Mouse (Mus musculus) thymus, adult 2 months (tissue): ENCODE results near the gene Gm3404. TPM values are rescaled to one million over a fixed set of nuclear protein-coding genes. Genes with fewer than 3 reads are reported as not detected.
A peak's percentile ranks its signal among the peaks of the same experiment; 100 is the strongest.
"Not testable (repeated sequence)": the region's sequence is repeated elsewhere in the genome, so short reads cannot be mapped to it uniquely, and the experiment has no call there.

Source experiments
- DNase-seq: peaks from one replicate; pipeline ENCODE4 v3.0.0; 2021
- H3K27ac ChIP-seq: fragments of 200-500 bp; 2 replicates; pipeline ENCODE4 v1.5.1; 2012; ENCODE audit warnings: low read length, control low read depth; ENCODE audit not compliant: control insufficient read depth, insufficient read depth
- H3K27me3 ChIP-seq: fragments of 200-500 bp; 2 replicates; pipeline ENCODE4 v1.6.1; 2012; ENCODE audit warnings: mild to moderate bottlenecking, low read length, moderate library complexity, mixed read lengths; ENCODE audit not compliant: control insufficient read depth, insufficient read depth
- H3K36me3 ChIP-seq: fragments of 200-500 bp; 2 replicates; pipeline ENCODE4 v1.6.1; 2012; ENCODE audit warnings: mild to moderate bottlenecking, low read length, moderate library complexity; ENCODE audit not compliant: control insufficient read depth, insufficient read depth
- H3K4me1 ChIP-seq: fragments of 200-500 bp; replicated peaks from 2 replicates; pipeline ENCODE4 v1.6.1; 2012; ENCODE audit warnings: low read length; ENCODE audit not compliant: control insufficient read depth, insufficient read depth
- H3K4me3 ChIP-seq: fragments of 200-500 bp; 2 replicates; pipeline ENCODE4 v1.5.1; 2012; ENCODE audit warnings: mild to moderate bottlenecking, low read length, control low read depth, moderate library complexity; ENCODE audit not compliant: control insufficient read depth, insufficient read depth
- CTCF ChIP-seq: fragments of 200-500 bp; IDR thresholded peaks from 2 replicates; pipeline ENCODE4 v1.5.1; 2012; ENCODE audit warnings: mild to moderate bottlenecking, control low read depth, low read length, moderate library complexity, borderline replicate concordance; ENCODE audit not compliant: control insufficient read depth, poor library complexity, insufficient read depth; ENCODE audit errors: extremely low read depth
- POLR2A ChIP-seq: fragments of 200-500 bp; IDR thresholded peaks from 2 replicates; pipeline ENCODE4 v1.6.1; 2012; ENCODE audit warnings: mild to moderate bottlenecking, low read length, control low read depth, moderate library complexity; ENCODE audit not compliant: control insufficient read depth, poor library complexity, insufficient read depth; ENCODE audit errors: extremely low read depth
- WGBS: fragments of 180-500 bp; shearing (Covaris S2); methylation state at CpG from one replicate; pipeline ENCODE4 v1.1.7; 2018; 5-methylcytosine and 5-hydroxymethylcytosine counted together
- polyA plus RNA-seq: library from polyadenylated mRNA; depleted of rRNA; stranded (reverse); fragments of >200 nt; gene quantifications from 2 replicates; pipeline ENCODE4 v1.2.3, GENCODE M21; 2012; rRNA removed

Gene Gm3404
- polyA plus RNA-seq, 1 experiment = not detected

GRCm38 (mm10) chr5:146564259-146564658 is 38.7 kb downstream of the Gm3404 start:
- Histone ChIP-seq H3K4me3 (no peak overlapping the region), H3K27me3 (no peaks in the 10 kb centered on the region), H3K4me1 (no peaks in the 10 kb centered on the region), H3K27ac (no peak overlapping the region), H3K36me3 (no peaks in the 10 kb centered on the region)
- no peak for DNase-seq
- 77% methylated on average over 1 of the region's 1 CpGs for WGBS
- TF ChIP-seq CTCF = no peak

DNA sequence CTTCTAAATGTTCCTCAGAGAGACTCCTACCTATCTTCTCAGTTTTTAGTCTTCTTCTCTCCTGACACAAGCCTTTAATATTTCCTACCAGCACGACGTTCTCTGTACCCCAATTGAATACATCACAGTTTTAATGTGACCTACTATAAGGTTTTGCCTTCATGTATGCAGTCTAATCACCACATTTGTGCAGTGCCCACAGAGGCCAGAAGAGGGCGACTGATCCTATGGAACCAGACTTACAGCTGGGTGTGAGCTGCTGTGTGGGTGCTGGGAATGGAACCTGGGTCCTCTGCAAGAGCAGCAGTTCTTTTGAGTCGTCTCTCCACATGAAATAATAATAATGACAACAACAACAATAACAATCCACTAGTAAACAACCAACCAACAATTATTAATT is 41.5 kb downstream of the Gm3404 start:
- peak; percentile 46 for DNase-seq
- Histone ChIP-seq H3K4me3 (no peak overlapping the region), H3K27ac (no peak overlapping the region), H3K36me3 (no peaks in the 10 kb centered on the region), H3K27me3 (no peaks in the 10 kb centered on the region), H3K4me1 (no peaks in the 10 kb centered on the region)
- TF ChIP-seq POLR2A (no peak), CTCF (no peak; the same call in 1 of the 2 replicates)
- 63% methylated on average over 4 of the region's 4 CpGs for WGBS

GRCm38 (mm10) chr5:146570179-146570578 is 44.6 kb downstream of the Gm3404 start:
- not testable (repeated sequence) for DNase-seq, H3K4me3 ChIP-seq, H3K27me3 ChIP-seq, H3K4me1 ChIP-seq, H3K36me3 ChIP-seq, H3K27ac ChIP-seq
- WGBS = 67% methylated on average over 6 of the region's 6 CpGs

DNA sequence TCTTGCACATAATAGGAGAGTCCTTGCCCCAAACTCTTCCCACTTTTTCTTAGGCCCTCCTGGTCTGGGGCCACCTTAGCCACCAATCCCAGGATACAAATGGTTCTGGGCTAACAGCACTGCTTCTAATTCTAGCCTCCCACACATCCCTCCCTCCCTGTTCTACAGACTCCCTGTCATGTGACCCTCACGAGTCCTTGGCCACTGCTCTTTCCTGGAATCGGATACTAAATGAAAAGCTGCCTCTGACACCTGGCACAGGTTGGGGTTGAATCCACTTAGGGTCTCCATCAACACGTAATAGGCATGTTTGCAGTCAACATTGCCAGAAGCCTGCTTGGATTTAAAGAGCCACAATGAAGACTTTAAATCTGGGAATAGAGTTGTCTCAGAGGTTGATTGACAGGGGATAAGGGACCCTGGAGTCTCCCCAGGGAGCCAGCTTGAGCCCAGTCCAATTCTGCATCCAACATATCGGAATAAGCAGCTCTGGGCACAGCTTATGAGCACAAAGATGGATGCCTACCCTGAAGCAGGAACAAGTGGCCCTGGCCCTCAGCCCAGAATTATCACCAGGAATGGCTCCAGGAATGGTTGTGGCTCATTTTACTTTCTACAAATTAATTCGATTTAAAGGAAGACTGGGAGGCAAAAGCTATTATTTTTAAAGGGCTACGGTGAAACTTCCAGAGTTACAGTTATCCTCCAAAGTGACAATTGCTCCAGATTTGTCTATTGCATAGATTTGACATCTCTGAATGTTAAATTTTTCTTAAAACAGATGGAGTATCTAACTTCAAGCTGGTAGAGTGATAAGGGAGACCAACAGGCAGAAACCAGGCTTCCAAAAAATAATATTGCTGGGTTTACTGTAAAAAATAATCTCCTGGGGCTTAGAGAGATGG is 46.5 kb downstream of the Gm3404 start:
- not testable (repeated sequence) for H3K4me3 ChIP-seq, H3K36me3 ChIP-seq, DNase-seq, H3K27ac ChIP-seq, H3K4me1 ChIP-seq, H3K27me3 ChIP-seq
- WGBS = 85% methylated on average over 6 of the region's 6 CpGs

- not testable (repeated sequence) for H3K27me3 ChIP-seq, H3K27ac ChIP-seq, H3K36me3 ChIP-seq, DNase-seq, H3K4me1 ChIP-seq, H3K4me3 ChIP-seq
- WGBS = 97% methylated on average over 4 of the region's 4 CpGs
Measured at GRCm38 (mm10) chr5:146572735-146573042, 47.1 kb downstream of the Gm3404 start.

DNA sequence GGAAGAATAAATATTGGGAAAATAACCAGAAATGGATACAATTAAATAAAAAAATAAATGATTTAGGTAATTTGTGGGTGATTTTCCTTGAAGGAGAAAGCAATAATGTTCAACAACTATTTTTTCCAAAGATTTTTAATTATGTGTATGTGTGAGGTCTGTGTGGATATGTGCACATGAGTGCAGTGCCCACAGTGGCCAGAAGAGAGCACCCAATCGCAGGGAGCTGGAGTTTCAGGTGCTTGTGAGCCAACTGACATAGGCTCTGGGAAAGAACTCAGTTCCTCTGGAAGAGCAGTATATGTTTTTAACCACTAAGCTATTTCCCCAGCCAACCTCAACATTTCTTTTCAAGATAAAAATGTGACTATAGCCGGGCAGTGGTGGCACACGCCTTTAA is 51.1 kb downstream of the Gm3404 start:
- Histone ChIP-seq H3K36me3 (no peaks in the 10 kb centered on the region), H3K4me1 (no peaks in the 10 kb centered on the region), H3K27me3 (no peaks in the 10 kb centered on the region), H3K4me3 (no peak overlapping the region), H3K27ac (no peak overlapping the region)
- WGBS = 91% methylated on average over 3 of the region's 3 CpGs
- DNase-seq = no peak
- TF ChIP-seq POLR2A = no peak
- TF ChIP-seq CTCF = no peak

Other genes with a start within 250 kb of the Gm3404 start
- gene Wasf3, start 140.8 kb upstream of the Gm3404 start, polyA plus RNA-seq = 0.73 and 0.97 TPM in 2 replicates
- gene Gm6408, start 43.8 kb upstream of the Gm3404 start, polyA plus RNA-seq = not detected in 2 replicates
- gene Gm6370, start 34.4 kb upstream of the Gm3404 start, polyA plus RNA-seq = not detected in 2 replicates
- not detected in 2 replicates for gene 4930449I24Rik, start 23.4 kb upstream of the Gm3404 start, polyA plus RNA-seq
- not detected in 2 replicates for gene Gm3402, start 11.7 kb upstream of the Gm3404 start, polyA plus RNA-seq
- not detected in 2 replicates for gene Gm3409, start 11.8 kb downstream of the Gm3404 start, polyA plus RNA-seq
- gene Gm3415, start 30.3 kb downstream of the Gm3404 start, polyA plus RNA-seq = not detected in 2 replicates
- 0.08 and 0.60 TPM in 2 replicates for gene Gpr12, start 59.4 kb downstream of the Gm3404 start, polyA plus RNA-seq